Mouse (Mus musculus) lung, postnatal 0 days (tissue): ENCODE measurements around the gene Matn4.

ENCODE experiments used
- CTCF ChIP-seq: IDR thresholded peaks from 2 replicates; pipeline ENCODE4 v1.5.1; 2016; ENCODE audit warnings: antibody characterized with exemption, mild to moderate bottlenecking
- EP300 ChIP-seq: IDR thresholded peaks from 2 replicates; pipeline ENCODE4 v1.6.1; 2016; ENCODE audit warnings: antibody characterized with exemption, mild to moderate bottlenecking, control low read depth

DNA sequence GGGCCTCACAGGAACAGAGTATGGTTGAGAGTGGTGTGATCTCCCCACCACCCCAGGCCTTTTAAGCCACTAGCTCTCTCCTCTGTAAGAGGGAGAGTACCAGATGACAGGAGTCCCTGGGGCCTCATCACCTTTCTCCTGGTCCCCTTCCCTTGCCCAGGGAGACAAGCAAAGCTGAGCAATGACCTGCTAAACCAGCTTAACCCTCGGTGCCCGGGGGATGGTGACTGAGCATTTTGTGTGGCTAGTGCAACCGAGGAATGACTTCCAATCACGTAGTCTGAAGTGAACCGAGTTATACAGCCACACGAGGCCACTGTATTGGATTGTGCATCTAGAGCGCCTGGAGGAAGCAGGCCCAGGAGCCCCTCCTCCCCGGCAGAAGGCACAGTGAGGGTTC is 19.4 kb upstream of the Matn4 start:
- TF ChIP-seq EP300 (no peak), CTCF (no peak)
